Mouse (Mus musculus) bone marrow, adult 2 months (tissue): ENCODE results near the gene Exoc7. TPM values are rescaled to one million over a fixed set of nuclear protein-coding genes. Genes with fewer than 3 reads are reported as not detected.

ENCODE experiments used
- H3K27ac ChIP-seq: fragments of 200-500 bp; 2 replicates; pipeline ENCODE4 v1.5.1; 2012; ENCODE audit warnings: low read depth, mild to moderate bottlenecking, control low read depth, inconsistent platforms, low read length; ENCODE audit not compliant: control insufficient read depth, poor library complexity, insufficient read depth
- H3K4me1 ChIP-seq: fragments of 200-500 bp; 2 replicates; pipeline ENCODE4 v1.6.1; 2011; ENCODE audit warnings: low read length; ENCODE audit not compliant: control insufficient read depth, insufficient read depth
- H3K4me3 ChIP-seq: fragments of 200-500 bp; replicated peaks from 2 replicates; pipeline ENCODE3; 2011; ENCODE audit warnings: mild to moderate bottlenecking, low read depth, low read length, control low read depth; ENCODE audit not compliant: control insufficient read depth
- CTCF ChIP-seq: fragments of 200-500 bp; IDR thresholded peaks from 2 replicates; pipeline ENCODE4 v1.5.1; 2011; ENCODE audit warnings: low read length, control low read depth; ENCODE audit not compliant: control insufficient read depth, insufficient read depth
- POLR2A ChIP-seq: fragments of 200-500 bp; IDR thresholded peaks from 2 replicates; pipeline ENCODE4 v1.6.1; 2011; ENCODE audit warnings: low read depth, mild to moderate bottlenecking, control low read depth, low read length, borderline replicate concordance; ENCODE audit not compliant: control insufficient read depth
- WGBS: fragments of 180-500 bp; shearing (Covaris S2); methylation state at CpG from one replicate; pipeline ENCODE4 v1.1.7; 2018; 5-methylcytosine and 5-hydroxymethylcytosine counted together
- polyA plus RNA-seq: library from polyadenylated mRNA; stranded (reverse); fragments of >200 nt; gene quantifications from 2 replicates; pipeline ENCODE4 v1.2.4, GENCODE M21; 2011; ENCODE audit warnings: low replicate concordance; ENCODE audit not compliant: missing spikeins, insufficient read depth, insufficient read length

Gene Exoc7
- polyA plus RNA-seq, 1 experiment, result 47.2 TPM

DNA sequence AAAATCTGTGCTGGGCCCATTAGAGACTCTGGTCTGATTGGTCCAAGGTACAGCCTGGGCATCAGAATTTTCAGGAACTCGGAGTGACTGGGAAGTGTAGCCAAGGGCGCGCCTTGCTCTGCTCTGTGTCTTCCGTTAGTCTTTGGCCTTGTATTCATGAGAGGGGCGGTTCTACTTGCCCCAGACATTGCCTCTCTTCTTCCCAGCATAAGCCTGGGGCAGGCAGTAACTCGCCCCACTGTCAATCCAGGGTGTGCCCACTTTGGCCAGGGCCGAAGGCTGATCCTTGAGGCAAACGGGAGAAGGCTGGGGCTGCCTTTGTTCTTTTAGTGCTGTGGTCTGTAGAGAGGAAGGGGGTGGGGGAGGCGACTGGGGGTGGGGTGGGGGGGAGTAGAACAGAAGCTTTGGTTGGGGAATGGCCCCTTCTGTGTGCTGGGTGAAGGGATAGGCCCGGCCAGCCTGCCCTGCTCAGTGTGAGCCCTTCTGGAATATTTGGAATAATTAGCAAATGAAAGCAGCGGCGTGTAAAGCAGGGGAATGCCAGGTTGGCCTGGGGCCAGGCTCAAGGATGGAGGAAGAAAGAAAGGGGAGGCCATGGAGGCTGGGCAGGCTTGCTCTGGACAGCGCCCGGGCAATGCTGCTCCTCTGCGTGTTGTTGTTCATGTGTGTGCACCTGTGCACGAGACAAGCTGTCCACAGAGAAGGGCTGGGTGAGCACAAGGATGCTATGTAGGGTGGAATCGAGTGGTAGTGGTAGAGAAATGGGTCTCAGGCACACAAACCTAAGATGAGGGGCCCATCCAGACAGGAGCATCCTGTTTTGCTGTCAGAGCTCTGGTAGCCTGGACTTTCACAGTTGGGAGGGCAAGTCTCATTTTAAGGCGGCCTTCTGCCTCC lies 22.5 kb upstream of the Exoc7 start:
- H3K4me1 ChIP-seq, result no peaks in the 10 kb centered on the region
- 75% methylated on average over 18 of the region's 18 CpGs for WGBS
- no peak for TF ChIP-seq CTCF
- TF ChIP-seq POLR2A, result no peak
- no peak overlapping the region for H3K27ac ChIP-seq
- H3K4me3 ChIP-seq, result no peak overlapping the region

DNA sequence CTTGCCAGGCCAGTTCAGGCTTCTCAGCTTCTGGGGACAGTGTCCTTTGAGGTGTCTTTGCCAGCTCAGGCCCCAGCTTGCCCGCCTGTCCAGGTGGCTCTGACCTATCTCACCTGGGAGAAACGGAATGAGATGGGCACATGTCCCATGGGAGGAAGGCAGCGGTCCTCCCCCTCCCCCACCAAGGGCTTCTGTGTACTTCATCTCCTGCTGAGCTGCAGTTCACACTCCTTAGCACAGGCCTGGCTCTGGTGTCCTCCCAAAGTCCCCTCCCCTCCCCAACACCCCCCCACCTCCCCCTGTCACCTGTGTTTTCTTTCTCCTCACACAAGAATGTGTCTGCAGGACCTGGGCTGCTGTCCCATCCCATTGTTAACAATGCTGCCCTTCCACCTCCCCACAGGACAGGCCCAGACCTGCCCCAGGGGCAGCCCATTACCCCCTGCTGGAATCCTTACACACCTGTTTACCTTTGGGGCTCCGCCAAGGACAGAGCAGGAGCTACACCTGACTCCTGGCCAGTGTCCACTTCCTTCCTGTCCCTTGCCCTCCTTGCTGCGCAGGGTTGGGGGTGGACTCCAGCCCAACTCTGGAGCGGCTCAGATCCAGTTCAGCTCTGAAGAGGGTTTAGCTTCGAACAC lies 20.1 kb upstream of the Exoc7 start:
- Histone ChIP-seq H3K27ac (no peak overlapping the region), H3K4me1 (no peaks in the 10 kb centered on the region), H3K4me3 (no peak overlapping the region)
- TF ChIP-seq POLR2A, result no peak
- TF ChIP-seq CTCF, result no peak
- WGBS, result 79% methylated on average over 7 of the region's 7 CpGs

DNA sequence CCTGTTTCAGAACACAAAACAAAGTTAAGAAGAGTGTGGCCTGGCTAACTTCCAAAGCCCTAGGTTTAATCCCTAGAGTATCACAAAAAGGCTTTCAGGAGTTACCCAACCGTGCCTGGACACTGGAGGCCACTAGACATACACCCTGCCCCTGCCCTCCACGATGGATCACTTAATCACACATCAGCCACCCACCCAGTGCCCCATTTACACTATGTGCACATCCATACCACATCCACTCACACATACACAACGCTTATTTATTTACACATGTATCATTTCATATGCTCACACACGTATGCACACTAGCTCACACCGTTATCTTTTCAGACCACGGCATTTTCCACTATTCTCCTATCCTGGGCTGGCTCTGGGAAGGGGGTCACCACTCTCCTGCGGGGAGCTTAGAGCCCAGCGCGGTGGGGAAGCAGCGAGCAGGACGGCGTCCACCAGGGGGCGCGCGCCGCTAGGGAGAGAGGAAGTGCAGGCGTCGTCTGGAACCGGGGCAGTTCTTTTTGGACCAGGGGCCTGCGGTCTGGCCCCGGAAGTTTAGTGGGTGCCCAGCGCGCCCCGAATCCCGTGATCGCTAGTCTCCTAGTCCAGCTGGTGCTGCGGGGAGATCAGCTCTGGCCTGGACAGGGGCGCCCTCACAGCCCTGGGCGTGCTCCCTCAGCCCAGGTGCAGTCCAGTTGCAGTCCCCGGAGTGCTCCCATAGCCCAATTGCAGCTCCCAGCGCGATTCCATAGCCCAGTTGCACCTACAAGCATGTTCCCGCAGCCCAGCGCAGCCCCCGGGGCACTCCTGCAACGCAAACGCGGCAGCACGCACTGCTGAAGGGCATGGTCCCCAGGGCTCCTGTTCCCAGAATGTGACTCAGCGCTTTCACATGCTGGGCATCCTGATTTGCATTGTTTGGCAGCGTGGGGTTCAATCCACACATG lies 12.0 kb upstream of the Exoc7 start:
- no peak overlapping the region for H3K27ac ChIP-seq
- H3K4me1 ChIP-seq, result peaks cover 4% of the 10 kb centered on the region
- peak; percentile 94 for TF ChIP-seq CTCF
- no peak for TF ChIP-seq POLR2A
- 1% methylated on average over 41 of the region's 41 CpGs for WGBS
- H3K4me3 ChIP-seq, result peak overlapping the region; percentile 30

DNA sequence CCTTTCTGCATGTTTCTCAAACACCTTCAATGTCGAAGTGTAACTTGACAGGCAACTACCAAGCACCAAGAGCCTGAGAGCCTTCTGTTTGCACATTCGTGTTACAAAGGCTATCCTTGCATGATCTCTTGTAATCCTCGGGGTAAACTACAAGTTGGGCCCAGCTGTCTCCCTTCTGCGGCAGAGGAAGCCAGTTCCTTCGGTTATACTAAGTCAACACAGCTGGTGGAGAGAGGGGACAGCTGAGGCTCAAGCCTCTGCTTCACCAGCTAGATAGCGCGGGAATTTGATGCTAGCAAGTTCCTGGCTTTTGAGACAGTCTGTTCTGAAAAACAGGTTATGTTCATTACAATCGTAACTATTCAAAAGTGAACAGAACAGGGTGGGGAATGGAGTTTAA lies 5.3 kb upstream of the Exoc7 start:
- H3K27ac ChIP-seq, result no peak overlapping the region
- WGBS, result 70% methylated on average over 8 of the region's 8 CpGs
- H3K4me3 ChIP-seq, result no peak overlapping the region
- H3K4me1 ChIP-seq, result no peaks in the 10 kb centered on the region; the same call in 1 of the 2 replicates
- TF ChIP-seq POLR2A (no peak), CTCF (no peak)

DNA sequence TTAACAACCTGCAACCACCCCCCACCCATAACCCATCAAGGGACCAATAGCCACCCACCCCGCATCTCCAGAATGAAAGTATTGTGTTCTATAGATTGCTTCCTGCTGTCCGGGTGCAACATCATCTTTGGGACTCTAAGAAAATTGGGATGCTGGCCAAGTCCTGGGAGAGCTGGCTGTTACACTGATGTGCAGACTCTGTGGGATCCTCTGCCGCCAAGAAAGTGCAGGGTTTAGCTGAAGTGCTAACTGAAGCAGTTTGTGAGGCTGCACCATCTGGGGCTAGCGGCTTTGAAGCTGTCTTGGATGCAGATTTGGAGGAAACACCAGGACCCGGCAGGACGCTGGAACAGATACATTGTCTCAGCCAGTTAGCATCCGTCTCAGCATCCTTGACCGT lies 4.1 kb upstream of the Exoc7 start:
- TF ChIP-seq CTCF (no peak), POLR2A (no peak)
- Histone ChIP-seq H3K27ac (no peak overlapping the region), H3K4me3 (no peak overlapping the region), H3K4me1 (no peaks in the 10 kb centered on the region; the same call in 1 of the 2 replicates)
- 85% methylated on average over 8 of the region's 8 CpGs for WGBS

DNA sequence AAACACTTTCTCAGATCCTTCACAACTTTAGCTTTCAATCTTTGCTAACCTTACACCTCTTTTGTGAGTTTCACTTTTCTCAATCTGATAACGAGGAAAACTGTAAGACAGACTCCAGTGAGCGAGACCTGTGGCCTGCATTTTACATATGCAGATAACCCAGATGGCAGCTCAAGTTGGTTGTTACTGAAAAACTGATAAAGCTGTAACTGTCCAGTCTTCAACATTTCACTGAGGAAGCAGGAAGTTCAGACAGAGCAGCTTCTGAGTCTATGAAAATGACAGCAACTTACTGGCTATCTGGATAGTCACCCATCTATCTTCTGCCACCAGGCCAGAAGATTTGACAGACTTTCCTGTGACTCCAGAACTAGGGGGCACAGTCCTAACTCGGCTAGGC lies 2.6 kb upstream of the Exoc7 start:
- TF ChIP-seq CTCF, result no peak
- no peak for TF ChIP-seq POLR2A
- H3K4me1 ChIP-seq, result no peaks in the 10 kb centered on the region; the same call in none of the 2 replicates
- WGBS, result 40% methylated on average over 3 of the region's 3 CpGs
- H3K4me3 ChIP-seq, result no peak overlapping the region
- peak overlapping the region; percentile 60 for H3K27ac ChIP-seq

DNA sequence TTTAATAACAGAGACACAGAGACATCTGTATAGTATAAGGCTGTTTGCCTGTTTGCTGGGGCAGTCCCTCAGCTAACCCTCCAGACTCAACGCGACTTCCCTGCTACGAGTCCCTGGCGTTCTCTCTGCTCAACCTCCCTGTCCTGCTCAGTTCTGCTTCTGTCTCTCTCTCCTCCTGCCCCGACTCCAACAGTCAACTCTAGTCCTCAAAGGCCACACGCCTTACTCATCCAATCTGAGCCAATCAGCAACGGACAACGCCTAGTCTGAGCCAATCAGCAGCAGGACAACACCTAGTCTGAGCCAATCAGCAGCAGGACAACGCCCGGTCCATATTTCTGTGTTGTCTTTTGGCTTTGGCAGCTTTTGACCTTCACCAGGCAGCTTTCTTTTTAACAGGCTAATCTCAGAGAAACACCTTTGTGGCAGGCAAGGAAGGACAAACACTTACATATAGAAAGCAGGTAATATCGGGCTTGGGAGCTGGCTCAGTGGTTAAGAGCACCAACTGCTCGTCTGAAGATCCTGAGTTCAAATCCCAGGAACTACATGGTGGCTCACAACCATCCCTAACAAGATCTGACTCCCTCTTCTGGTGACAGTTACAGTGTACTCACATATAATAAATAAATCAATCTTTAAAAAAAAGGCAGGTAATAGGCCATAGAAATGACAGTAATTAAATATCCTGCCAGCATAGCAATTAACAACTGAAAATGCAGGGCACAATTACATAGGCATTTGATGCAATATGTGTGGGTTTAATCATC lies 914 bp upstream of the Exoc7 start:
- no peak for TF ChIP-seq CTCF
- TF ChIP-seq POLR2A, result no peak
- Histone ChIP-seq H3K4me3 (no peak overlapping the region), H3K4me1 (no peaks in the 10 kb centered on the region; the same call in none of the 2 replicates), H3K27ac (peak overlapping the region; percentile 18; the same call in 1 of the 2 replicates)
- 73% methylated on average over 12 of the region's 12 CpGs for WGBS
